Mouse (Mus musculus): ENCODE results near the gene Tet2. TPM values are rescaled to one million over a fixed set of nuclear protein-coding genes. Genes with fewer than 3 reads are reported as not detected.
A peak's percentile ranks its signal among the peaks of the same experiment; 100 is the strongest.
"Not testable (repeated sequence)": the region's sequence is repeated elsewhere in the genome, so short reads cannot be mapped to it uniquely, and the experiment has no call there.

The Tet2 gene
- total RNA-seq, 4 experiments from 2014 or later, result 40.4 to 51.3 (median 44.4) TPM

DNA sequence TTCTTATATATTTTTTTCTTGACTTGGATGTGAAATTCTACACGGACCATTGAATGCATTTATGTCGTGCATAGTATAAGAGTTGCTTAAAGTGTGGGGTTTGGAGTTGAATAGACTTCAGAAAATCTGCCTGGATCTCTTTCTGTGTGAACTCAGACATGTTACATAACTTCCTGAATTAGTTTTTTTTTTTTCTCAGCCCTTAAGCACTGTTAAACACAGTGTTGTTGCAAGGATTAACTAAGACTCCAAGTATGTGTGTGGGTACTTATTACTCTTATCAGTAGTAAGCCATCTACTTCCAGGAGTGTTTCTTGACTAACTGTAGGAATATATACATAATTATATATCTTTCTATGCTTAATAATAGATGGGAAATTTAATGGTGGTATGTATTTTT lies 3.7 kb upstream of the Tet2 start:
- DNase-seq (ENCODE audit: low spot score in 2 of 2), result no peak

DNA sequence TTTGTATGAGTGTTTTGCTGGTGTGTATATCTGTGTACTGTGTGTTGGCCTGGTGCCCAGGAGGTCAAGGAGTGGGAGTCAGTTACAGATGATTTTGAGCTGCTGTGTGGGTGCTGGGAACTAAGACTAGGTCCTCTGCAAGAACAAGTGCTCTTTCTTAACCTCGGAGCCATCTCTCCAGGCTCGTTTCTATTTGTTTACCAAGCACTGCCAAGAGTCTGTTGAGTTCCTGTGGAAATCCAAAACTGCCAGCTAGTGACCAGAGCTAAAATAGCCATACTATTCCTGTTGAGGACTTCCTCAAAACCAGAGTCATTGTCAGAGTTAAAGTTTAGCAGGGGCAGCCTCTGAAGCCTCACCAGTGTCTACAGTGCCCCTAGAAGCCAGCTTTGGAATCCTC lies 1.9 kb upstream of the Tet2 start:
- no peak for DNase-seq (ENCODE audit: low spot score in 2 of 2)

DNA sequence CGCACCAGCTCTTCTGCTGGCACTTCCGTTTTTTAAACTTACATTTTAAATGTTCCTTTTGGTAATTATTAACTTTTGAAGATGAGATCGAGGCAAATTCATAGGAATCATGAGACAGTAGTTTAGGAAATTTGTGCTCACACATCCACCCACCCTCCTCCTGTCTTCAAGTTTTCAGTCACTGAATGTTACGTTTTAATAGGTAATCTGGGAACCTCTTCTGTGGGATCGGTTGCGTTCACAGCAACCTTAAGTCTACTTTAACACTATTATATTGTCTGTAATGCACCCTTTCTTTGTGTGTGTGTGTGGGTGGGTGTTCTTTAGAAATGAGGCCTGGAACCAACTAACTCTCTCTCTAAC lies 346 bp upstream of the Tet2 start:
- no peak for DNase-seq (ENCODE audit: low spot score in 2 of 2)

DNA sequence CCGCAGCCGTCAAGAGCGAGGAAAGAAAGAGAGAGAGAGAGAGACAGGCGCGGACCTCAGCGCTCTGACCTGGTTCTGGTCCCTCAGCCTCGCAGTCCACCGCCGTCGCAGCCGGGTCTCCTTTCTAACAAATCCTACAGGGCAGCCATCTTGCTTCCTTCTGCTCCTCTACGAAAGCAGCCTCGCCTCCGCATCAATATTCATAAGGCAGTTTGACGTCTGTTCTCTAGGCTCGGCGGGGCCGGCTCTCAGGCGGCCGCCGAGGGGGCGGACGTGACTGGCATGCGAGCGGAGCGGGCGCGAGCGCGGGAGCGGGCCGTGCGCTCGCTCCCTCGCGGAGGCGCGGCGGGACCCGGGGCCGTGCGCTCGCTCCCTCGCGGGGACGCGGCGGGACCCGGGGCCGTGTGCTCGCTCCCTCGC lies 798 bp downstream of the Tet2 start:
- peak; percentile 74 to 95 for DNase-seq (ENCODE audit: low spot score in 2 of 2)

DNA sequence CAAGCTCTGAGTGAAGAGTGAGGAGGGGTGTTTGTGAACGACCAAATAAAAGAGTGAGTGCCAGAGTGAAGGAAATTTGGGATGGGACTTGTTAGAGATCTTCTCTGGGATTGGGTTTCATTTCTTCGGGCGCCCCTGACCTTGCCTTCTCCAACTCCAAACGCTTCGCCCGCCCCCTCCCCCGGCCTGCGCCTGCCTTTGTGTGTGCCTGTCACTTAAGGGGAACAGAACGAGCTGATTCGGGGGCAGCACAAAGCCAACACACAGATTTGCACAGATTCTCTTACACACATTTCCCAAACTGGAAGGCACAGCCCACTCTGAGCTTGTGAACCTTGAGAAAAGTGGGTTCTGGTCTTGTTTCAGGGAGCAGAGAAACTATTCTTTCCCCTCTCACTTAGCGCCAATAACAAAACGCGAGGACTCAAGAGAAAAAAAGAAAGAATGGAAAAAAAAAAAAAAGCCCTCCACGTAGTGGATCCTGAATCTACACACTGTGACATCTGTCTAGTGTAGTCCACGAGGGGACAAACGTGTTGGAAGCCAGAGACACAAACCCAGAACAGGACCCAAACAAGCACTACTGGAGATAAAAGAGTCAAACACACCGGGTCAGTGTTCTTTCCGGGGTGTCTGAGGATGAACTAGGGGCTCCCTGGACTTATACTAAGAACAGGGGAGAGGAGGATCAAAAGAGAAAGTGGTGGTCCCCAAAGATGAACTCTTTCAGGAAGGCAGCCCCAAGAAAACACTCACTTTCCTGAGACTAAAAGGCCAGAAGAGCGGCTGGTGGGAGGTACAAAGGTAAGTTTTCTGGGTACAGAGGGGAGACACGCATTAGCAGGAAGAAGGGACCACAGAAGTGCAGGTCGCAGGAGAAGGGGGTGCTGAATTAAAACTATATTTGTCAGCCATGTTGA lies 1.6 kb downstream of the Tet2 start:
- peak in 1 of 2 experiments; percentile 29 for DNase-seq (ENCODE audit: low spot score in 2 of 2)

DNA sequence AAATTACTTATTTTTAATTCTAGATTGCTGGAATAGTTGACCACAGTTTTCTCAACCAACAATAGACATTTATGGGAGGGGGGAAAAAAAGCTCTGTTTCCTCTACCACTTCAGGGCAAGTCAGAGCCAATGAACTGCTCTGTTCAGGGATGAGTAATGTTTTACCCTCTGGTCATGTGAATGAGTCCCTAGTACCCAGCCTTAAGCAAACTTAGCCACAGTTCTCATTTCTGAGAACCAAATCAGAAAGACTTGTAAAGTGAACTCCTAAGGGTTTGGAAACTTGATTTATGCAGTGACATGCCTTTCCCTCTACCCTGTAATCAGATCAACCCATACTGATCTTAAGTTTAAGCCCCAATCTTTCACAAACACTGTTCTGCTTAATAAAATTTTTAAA lies 2.9 kb downstream of the Tet2 start:
- no peak for DNase-seq (ENCODE audit: low spot score in 2 of 2)

DNA sequence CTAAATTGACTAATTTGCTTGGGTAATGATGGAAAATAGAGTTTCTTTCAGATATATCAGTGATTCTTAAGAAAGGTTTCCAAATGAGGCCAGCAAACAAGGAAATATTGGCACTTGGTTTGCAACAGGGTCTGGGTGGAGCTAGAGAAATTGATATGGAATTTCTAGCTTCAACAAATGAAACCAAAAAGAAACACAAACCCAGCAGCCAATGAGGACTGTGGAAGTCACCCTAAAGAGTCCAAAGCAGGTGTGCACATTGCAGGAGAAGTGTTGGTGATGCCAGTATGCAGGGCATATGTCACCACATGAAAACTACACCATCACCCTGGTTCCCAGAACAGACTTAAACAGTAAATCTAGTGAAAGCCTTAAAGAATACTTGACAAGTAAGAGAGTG lies 3.9 kb downstream of the Tet2 start:
- DNase-seq (ENCODE audit: low spot score in 2 of 2), result no peak

DNA sequence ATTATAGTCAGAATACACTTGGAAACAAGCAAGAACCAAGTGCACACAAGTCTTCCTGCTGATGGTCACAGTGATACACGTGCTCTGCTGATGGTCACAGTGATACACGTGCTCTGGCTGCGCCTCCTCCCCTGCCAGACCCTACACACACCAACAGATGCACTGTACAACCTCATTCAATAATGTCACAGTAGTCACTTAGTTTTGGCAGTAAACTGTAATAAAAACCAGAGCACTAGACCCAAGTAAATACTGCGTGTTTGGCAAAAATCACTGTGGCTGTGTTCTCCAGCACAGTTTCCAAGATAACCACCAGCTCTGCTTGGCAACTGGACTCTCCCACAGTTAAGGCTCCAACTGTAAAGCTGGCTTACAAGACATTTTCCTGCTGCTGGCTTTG lies 4.9 kb downstream of the Tet2 start:
- DNase-seq (ENCODE audit: low spot score in 2 of 2), result no peak

DNA sequence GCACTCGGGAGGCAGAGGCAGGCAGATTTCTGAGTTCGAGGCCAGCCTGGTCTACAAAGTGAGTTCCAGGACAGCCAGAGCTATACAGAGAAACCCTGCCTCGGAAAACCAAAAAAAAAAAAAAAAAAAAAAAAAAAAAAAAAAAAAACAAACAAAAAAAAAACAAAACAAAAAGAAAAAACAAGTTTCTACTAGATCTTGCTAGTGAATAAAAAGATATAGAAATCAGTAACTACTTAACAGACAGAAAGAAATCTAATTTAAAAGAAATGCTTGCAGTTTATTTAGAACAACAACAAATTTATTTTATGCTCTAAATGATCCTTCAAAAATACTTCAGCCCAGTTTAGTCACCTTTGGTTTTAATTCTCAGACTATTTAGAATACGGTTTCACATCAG lies 6.4 kb downstream of the Tet2 start:
- DNase-seq (ENCODE audit: low spot score in 2 of 2), result not testable (repeated sequence)

DNA sequence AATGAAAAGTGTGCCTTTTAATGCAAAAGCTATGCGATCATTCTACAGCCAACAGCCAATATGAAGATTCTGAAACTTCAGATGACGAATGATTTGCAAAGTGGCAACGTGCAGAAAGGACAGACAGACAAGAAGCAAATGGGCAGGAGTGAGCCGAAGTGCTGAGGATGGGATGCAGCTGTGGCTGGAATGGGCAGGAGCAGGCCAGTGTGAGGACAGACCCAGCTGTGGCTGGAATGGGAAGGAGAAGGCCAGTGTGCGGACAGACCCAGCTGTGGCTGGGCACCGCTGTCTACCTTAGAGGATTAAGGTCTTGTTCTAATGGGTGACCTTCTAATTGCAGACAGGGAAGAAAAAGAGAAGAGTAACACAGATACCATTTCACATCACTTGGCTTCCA lies 9.3 kb downstream of the Tet2 start:
- no peak for DNase-seq (ENCODE audit: low spot score in 2 of 2)

DNA sequence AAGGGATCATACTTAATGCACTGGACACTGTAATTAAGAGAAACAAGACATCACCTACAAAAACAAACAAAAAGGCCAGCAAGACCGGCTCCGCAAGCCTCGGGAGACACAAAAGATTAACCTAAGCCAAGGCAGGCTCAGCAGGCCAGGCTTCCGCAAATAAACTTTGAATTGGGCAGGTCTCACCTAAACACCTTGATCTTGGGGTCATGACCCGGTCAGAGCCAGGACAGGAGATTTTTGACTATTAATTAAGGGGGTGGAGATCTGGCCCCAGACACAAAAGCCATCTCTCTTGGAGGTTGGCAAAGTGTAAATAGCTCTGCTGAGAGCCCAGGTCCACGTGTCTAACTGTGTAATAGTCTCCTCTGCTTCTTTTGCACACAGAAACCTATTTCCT lies 10.9 kb downstream of the Tet2 start:
- DNase-seq (ENCODE audit: low spot score in 2 of 2), result no peak

DNA sequence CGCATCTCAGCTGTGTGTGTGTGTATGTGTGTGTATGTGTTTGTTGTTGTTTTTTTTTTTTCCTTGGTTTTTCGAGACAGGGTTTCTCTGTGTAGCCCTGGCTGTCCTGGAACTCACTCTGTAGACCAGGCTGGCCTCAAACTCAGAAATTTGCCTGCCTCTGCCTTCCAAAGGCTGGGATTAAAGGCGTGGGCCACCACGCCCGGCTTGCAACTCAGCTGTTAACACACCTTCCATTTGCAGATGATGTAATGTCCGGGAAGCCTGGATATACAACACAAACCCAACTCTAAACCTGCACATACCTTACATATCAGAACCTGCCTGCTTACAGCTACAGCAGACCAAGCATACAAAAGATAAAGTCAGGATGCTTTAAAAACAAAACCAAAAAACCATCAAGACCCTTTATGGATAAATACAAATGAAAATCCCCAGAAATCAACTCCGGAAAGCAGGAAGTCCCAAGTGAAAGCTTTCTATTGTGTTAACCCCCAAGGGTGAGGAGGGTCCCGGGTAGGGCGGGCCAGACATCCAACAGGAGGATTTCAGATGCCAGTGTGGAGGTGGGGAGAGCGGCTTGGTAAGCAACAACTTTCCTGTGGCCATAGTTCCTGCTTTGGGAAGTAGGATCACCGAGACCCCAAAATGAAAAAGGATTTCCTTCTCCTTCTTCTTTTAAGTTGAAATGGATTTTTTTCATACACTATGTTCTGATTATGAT lies 11.5 kb downstream of the Tet2 start:
- DNase-seq (ENCODE audit: low spot score in 2 of 2), result no peak

DNA sequence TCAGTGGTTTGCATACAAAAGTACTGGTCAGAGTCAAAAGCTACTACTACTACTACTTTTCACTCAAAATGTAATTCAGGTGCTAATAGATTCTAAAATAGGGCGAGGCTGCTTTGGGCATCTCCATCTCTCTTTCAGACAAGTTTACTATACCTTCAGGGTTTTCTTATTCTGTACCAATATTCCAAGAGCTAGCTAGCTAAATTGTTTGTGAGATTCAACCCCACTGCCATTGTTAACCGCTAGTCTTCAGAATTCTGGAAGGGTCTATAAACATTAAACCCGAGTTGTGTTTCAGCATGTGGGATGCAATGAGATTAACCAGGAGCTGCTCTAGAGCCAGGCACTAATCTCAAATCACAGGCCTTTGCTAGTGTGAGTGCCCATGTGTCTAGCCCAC lies 12.1 kb downstream of the Tet2 start:
- DNase-seq (ENCODE audit: low spot score in 2 of 2), result no peak

DNA sequence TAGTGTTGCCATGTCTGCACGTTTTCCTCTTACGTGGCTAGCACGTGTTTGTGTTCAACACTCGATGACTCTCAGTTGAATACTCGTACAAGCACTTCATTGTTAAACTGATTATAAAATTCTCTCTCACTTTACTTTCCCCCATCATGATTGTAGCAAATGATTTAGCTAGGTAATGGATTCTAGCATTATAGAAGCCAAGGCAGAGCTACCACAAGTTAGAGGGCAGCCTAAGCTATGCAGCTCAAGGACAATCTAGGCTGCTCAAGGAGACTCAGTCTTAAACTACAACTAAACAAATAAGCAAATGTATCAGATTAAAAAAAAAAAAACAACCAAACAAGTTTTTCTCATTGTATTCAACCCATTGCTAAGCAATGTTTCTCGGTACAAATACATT lies 12.7 kb downstream of the Tet2 start:
- DNase-seq (ENCODE audit: low spot score in 2 of 2), result no peak

DNA sequence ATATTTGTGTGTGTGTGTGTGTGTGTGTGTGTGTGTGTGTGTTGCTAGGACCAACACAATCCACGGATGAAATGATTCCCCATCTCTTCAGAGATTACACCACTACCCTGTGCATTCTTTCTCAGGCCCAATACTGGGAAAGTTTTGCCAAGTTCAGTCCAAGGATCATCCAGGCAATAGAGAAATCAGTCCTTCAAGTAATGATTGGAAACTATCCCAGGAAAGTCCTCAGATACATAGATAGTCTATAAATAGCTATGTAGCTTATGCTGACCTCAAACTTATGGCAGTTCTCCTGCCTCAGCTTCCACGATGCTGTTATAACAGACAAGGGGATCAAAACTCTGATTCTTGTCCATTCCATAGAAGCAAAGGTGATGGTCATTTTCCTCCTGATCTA lies 13.8 kb downstream of the Tet2 start:
- no peak for DNase-seq (ENCODE audit: low spot score in 2 of 2)

DNA sequence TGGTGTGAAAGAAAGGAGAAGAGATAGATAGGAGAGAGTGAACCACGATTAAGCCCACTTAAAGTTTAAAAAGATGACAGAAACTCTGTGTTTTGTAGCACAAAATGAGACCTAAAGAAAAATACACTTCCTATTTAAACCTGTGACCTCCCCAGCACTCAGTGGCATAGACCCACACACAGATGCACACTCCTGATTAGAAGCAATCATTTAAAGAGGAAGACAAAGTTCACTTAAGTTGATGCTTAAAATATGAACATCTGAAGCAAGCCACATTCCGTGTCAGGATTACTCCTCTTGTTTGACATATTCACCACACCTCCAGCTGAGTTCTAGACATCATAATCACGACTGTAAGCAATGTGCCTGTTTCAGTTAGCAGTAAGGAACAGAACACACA lies 14.3 kb downstream of the Tet2 start:
- DNase-seq (ENCODE audit: low spot score in 2 of 2), result no peak

DNA sequence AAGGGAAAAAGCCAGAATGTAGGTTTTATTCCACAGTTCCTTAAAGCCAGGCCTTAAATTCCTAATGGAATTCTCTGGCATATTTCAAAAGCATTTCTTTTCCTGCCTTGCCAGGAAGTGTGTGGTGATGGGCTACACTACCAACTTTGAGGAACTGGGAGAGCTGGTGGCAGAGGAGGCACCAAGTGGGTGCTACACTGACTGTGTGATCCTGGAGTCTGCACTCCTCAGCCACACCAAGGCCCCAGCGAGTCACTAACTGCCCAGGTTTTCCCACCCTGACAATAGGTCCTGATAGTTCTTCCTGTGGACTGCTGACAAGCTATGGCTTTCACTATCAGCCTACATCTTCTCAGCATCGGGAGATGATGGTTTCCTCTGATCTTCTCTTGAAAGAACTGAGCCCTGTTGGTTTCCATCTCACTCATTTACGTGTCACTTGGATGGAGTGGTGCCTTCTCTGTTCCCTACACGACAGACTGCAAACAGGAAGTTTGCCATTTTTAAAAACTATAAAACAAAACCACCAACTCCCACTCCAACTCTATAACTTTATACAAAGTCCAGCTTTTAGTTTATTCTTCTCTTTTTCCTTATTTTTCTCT lies 18.7 kb downstream of the Tet2 start:
- no peak for DNase-seq (ENCODE audit: low spot score in 2 of 2)

DNA sequence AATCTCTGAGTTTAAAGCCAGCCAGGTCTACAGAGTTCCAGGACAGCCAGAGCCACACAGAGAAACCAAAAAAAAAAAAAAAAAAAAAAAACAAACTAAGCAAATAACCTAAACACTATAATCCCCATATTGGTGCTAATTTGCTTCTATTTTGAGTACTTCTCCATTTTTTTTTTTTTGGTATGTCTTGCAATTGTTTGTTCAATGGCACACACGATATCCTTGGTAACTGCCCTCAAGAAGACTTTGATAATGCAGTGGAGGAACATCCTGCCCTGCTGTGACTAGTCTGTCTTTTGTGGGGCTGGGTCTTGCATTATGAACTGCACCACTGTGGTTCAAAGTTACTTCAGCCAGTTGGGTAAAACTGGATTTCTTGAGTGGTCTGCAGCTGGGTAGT lies 19.4 kb downstream of the Tet2 start:
- no peak for DNase-seq (ENCODE audit: low spot score in 2 of 2)

DNA sequence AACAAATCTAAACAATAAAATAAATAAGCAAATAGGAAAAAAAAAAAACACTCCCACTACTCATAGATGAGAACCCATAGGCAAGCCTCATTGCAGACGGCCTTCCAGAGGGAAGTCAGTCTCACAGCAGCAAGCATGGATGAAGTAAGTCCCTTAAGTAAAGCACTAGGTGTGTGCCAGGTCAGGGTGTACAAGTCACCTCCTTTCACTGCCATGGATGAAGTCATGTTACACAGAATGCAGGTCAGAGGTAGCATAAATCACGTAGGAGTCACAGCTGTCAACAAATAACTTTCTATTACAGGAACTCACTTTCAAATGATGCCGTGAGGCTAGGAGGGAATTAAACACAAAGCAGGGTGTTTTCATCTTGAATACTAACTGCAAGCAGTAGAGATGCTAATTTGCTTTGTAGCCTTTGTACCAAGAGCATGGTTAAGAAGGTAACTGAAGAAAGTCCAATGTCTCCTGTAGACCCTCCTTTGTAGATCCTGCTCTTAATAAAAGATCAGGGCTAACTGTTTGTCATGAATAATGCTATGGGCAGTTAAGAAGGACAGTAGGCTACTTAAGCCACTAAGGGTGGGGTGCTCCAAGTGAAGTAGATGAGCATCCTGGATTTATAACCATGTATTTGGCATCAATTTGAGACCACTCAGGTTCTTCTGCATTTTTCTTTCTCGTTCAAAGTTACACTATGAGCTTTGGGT lies 20.4 kb downstream of the Tet2 start:
- DNase-seq (ENCODE audit: low spot score in 2 of 2), result no peak

DNA sequence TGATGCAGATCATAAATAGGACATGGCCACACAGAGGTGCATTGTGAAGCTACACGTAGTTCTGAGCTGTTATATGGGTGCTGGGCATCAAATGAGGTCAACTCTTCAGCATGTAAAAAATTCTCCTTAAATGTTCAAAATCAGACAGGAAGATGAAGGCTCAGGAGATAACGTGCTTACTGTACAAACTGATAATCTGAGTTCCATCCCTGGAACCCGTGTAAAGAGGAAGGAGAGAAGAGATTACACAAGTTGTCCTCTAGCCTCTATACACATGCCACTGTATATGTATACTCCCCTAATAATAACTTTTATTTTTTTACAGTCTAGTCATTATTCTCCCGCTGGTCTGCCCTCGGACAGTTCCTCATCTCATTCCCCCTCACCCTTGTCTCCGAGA lies 21.7 kb downstream of the Tet2 start:
- no peak for DNase-seq (ENCODE audit: low spot score in 2 of 2)

DNA sequence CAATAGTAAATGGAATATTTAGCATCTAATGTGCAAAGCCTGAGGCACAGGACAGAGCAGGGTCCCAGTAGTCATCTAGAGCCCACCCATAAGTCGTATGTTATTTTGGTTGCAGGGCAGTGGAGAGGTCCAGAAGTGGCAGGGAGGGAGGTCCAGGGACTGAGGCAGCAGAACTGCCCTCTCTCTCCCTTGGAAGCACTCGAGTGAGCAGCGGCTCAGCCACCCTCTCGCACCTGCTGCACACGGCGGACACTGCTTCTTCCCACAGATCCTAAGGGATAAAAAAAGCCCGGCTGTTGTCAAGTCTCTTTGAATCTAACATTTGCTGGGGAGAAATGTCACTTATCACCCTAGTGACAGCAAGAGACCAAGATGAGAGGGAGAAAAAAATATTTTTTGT lies 22.6 kb downstream of the Tet2 start:
- DNase-seq (ENCODE audit: low spot score in 2 of 2), result no peak

DNA sequence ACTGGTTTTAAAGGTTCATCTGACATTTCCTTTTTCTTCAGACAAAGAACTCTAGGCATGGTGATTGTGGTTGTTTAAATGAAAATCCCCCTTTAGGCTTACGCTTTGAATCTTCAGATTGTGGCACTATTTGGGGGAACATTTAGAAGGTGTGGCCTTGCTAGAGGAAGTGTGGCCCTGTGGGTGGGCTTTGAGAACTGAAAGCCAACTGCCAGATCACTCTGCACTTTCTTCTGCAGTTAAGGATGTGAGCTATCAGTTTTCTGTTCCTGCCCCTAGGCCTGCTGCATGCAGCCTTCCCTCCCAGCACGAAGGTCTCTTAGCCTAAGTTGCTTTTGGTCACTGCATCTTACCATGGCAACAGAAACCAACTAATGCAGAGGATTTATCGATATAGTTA lies 26.1 kb downstream of the Tet2 start:
- DNase-seq (ENCODE audit: low spot score in 2 of 2), result no peak

Measured in left cerebral cortex, adult 8-10 months (tissue).